Mouse (Mus musculus): Measurements from ENCODE around the gene Igsf21. TPM values are rescaled to one million over a fixed set of nuclear protein-coding genes. Genes with fewer than 3 reads are reported as not detected.
A peak's percentile ranks its signal among the peaks of the same experiment; 100 is the strongest.

Gene Igsf21
- polyA plus RNA-seq, 1 experiment from 2014 or later = 1.2 TPM

DNA sequence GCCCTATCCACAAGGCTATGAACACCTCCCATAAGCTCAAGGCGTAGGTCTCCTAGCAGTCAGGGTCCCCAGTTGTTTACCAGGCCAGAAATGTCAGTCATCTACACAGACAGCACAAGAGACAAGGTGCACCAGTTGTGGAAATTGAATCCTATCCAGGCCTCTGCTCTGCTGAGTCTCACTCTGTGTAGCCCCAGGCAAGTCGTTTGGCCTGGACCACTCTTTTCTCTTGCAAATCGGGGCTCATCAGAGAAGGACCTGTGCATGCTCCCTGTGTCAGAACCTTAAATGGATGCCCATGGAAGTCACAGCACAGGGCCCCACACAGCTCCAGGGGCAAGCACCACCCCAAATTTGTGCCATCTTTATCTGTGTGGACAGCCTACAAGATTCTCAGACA, 154.9 kb downstream of the Igsf21 start:
- no peak overlapping the region for H3K4me2 ChIP-seq (replicated peaks)
- no peaks in the 10 kb centered on the region for H3K4me1 ChIP-seq
- no peak overlapping the region for H3K27ac ChIP-seq (replicated peaks)
- WGBS = 36% methylated on average over 3 of the region's 3 CpGs
- no peak overlapping the region for H3K9ac ChIP-seq
- H3K4me3 ChIP-seq (replicated peaks) = no peak overlapping the region
- H3K36me3 ChIP-seq = no peaks in the 10 kb centered on the region
- H3K9me3 ChIP-seq (replicated peaks) = no peaks in the 10 kb centered on the region
- no peaks in the 10 kb centered on the region for H3K27me3 ChIP-seq
- ATAC-seq (ENCODE audit: insufficient number of reproducible peaks, low FRiP score, low TSS enrichment, low read depth) = no peak

DNA sequence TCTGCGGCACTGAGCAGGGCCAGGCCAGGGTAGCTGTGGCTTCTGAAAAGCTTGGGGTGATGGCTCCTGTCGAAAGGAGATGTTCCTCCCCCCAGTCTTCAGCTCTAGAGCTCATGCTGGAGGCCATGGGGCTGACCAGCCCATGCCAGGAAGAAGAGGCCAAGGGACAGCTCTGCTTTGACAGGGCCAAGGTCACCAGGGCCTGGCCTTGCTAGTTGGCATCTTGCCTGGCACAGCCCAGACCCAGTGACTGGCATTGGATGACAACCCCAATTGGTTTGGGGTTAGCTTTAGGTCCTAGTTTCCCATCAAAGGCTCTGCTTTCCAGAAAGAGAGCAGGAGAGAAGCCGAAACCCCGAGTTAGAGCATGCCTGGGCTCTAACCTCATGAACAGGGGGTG, 156.9 kb downstream of the Igsf21 start:
- H3K4me2 ChIP-seq (replicated peaks) = no peak overlapping the region
- no peaks in the 10 kb centered on the region for H3K36me3 ChIP-seq
- no peak overlapping the region for H3K9ac ChIP-seq
- H3K27ac ChIP-seq (replicated peaks) = no peak overlapping the region
- H3K4me3 ChIP-seq (replicated peaks) = no peak overlapping the region
- WGBS = 86% methylated on average over 4 of the region's 4 CpGs
- H3K27me3 ChIP-seq = no peaks in the 10 kb centered on the region
- H3K4me1 ChIP-seq = no peaks in the 10 kb centered on the region
- no peaks in the 10 kb centered on the region for H3K9me3 ChIP-seq (replicated peaks)
- ATAC-seq (ENCODE audit: insufficient number of reproducible peaks, low FRiP score, low TSS enrichment, low read depth) = no peak

DNA sequence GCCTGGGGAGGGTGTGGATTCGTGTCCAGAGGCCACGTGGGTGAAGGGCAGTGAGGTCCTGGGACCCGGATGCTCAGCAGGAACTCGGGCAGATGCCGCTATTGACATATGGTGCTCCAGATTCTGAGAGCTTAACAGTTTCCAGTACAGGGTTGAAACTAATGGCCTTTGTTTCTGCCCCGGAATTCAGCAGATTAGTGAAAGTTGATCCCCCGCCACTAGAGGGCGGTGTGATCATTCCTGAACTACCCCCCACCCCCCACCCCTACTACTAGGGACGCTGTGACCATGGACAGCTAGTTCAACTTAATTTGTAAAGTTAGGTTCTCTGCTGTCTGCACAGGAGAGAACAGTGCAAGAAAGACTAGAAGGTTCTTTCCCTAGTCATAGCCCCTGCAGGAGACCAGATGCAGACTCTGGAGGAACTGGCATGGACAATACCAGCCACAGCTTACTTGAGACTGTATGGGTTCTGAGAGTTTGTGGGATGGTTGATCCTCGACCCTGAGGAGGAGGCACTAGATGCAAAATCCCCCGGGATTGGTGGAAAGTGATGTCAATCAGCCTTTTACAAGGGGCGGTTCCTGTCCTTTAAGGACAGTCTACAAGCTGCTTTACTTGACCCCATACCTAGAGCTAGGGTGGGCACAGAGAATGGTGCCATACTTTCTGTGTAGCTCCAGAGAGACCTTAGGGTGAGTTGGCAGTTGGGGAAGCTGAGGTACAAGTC, 157.7 kb downstream of the Igsf21 start:
- no peak overlapping the region for H3K9ac ChIP-seq
- H3K36me3 ChIP-seq = no peaks in the 10 kb centered on the region
- WGBS = 80% methylated on average over 12 of the region's 12 CpGs
- H3K27me3 ChIP-seq = no peaks in the 10 kb centered on the region
- H3K4me2 ChIP-seq (replicated peaks) = no peak overlapping the region
- no peaks in the 10 kb centered on the region for H3K4me1 ChIP-seq
- no peak for ATAC-seq (ENCODE audit: insufficient number of reproducible peaks, low FRiP score, low TSS enrichment, low read depth)
- no peak overlapping the region for H3K4me3 ChIP-seq (replicated peaks)
- no peaks in the 10 kb centered on the region for H3K9me3 ChIP-seq (replicated peaks)
- no peak overlapping the region for H3K27ac ChIP-seq (replicated peaks)

DNA sequence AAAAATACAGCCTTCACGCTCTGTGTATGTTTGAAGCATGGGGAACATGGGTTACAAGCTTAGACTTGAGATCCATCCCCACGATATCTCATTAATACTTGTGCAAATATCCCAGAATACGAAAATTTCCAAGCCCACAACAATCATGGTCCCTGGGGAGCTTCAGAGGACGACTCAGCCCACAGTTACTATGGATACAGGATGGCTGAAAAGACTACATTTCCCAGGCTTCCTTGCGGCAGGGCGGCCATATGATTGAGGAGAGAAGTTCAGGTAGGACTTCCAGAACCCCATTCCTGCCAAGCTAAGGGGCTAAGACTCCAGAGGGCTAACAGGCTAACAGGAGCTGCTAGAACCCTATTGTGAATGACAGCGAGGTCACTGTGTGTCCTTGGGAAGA, 160.4 kb downstream of the Igsf21 start:
- H3K4me1 ChIP-seq = no peaks in the 10 kb centered on the region
- no peaks in the 10 kb centered on the region for H3K36me3 ChIP-seq
- no peak overlapping the region for H3K27ac ChIP-seq (replicated peaks)
- no peak overlapping the region for H3K9ac ChIP-seq
- H3K4me3 ChIP-seq (replicated peaks) = no peak overlapping the region
- H3K4me2 ChIP-seq (replicated peaks) = no peak overlapping the region
- H3K27me3 ChIP-seq = no peaks in the 10 kb centered on the region
- H3K9me3 ChIP-seq (replicated peaks) = no peaks in the 10 kb centered on the region
- 57% methylated on average over 7 of the region's 7 CpGs for WGBS
- no peak for ATAC-seq (ENCODE audit: insufficient number of reproducible peaks, low FRiP score, low TSS enrichment, low read depth)

DNA sequence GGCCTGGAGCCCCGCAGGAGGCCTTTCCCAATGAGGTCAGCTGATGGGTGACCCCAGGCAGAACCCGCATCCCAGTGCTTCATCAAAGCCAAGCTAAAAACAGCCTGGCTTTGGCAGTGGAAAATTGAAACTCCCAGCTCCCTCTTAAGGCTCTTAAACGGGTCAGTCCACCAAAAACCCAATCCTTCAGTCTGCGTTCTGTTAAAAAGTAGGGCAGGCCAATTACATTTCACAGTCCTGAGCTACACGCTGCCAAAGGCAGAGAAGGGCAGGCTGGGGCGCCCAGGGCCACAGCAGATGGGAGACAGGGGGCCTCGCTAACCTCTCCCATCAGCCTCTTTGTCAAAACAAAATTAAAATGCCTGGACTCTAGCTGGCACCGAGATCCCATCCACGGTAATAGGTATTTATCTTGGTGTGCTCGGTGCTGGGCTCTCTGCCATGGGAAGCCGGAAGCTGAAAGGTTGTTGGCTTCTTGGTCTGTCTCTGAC, 162.0 kb downstream of the Igsf21 start:
- peak; percentile 66; the same call in 1 of the 2 replicates for ATAC-seq (ENCODE audit: insufficient number of reproducible peaks, low FRiP score, low TSS enrichment, low read depth)
- 32% methylated on average over 11 of the region's 11 CpGs for WGBS
- Histone ChIP-seq H3K27ac (replicated peaks) (peak overlapping the region; percentile 4; the same call in 1 of the 2 replicates), H3K4me3 (replicated peaks) (no peak overlapping the region), H3K27me3 (no peaks in the 10 kb centered on the region), H3K4me2 (replicated peaks) (no peak overlapping the region), H3K9ac (no peak overlapping the region), H3K9me3 (replicated peaks) (no peaks in the 10 kb centered on the region), H3K36me3 (no peaks in the 10 kb centered on the region), H3K4me1 (no peaks in the 10 kb centered on the region)

DNA sequence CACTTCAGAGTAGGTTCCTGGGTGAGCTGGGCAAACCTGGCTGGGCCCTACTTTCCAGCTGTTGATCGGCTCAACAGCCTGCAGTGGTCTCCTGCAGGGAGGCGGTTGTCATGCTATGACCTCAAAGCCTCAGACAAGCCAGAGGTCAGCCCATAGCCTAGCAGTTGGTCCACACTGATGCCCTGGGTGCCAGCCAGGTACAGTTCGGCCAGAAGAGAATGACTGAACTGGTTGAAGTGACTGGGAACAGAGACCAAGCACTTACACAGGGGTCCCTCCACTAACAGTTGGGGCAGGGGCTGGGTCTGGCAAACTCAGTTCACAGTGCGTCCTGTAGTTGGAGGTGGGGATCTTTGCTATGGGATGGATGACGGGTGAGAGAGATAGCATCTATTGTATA, 162.5 kb downstream of the Igsf21 start:
- 0 out of 2 replicates have a peak overlapping the region, but pooled peaks have one; percentile 4 for H3K27ac ChIP-seq (replicated peaks)
- no peak overlapping the region for H3K4me2 ChIP-seq (replicated peaks)
- no peak for ATAC-seq (ENCODE audit: insufficient number of reproducible peaks, low FRiP score, low TSS enrichment, low read depth)
- no peaks in the 10 kb centered on the region for H3K9me3 ChIP-seq (replicated peaks)
- H3K4me1 ChIP-seq = no peaks in the 10 kb centered on the region
- H3K36me3 ChIP-seq = no peaks in the 10 kb centered on the region
- no peak overlapping the region for H3K9ac ChIP-seq
- 72% methylated on average over 5 of the region's 5 CpGs for WGBS
- H3K27me3 ChIP-seq = no peaks in the 10 kb centered on the region
- H3K4me3 ChIP-seq (replicated peaks) = no peak overlapping the region

DNA sequence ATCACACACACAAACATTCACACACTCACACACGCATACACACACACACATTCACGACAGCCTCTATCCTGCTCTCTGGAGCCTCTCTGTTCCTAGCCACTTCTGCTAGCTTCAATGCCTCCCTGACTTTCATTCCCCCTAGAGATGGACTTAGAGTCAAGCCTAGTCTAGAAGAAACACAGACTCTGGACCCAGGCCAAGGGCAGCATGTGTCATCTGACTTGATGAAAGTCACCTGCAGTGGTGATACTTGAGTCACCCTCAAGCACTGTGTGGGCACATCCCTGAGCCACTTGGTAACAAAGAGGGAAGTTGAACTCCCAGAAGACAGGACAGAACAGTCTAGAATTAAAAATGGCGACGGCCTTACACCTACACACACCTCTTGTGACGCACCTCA, 168.2 kb downstream of the Igsf21 start:
- no peaks in the 10 kb centered on the region for H3K36me3 ChIP-seq
- peaks cover 8% of the 10 kb centered on the region; the same call in 1 of the 2 replicates for H3K4me1 ChIP-seq
- WGBS = 77% methylated on average over 5 of the region's 5 CpGs
- no peak overlapping the region for H3K4me2 ChIP-seq (replicated peaks)
- no peaks in the 10 kb centered on the region for H3K27me3 ChIP-seq
- H3K4me3 ChIP-seq (replicated peaks) = no peak overlapping the region
- no peak for ATAC-seq (ENCODE audit: insufficient number of reproducible peaks, low FRiP score, low TSS enrichment, low read depth)
- no peak overlapping the region for H3K27ac ChIP-seq (replicated peaks)
- H3K9me3 ChIP-seq (replicated peaks) = no peaks in the 10 kb centered on the region
- H3K9ac ChIP-seq = no peak overlapping the region

DNA sequence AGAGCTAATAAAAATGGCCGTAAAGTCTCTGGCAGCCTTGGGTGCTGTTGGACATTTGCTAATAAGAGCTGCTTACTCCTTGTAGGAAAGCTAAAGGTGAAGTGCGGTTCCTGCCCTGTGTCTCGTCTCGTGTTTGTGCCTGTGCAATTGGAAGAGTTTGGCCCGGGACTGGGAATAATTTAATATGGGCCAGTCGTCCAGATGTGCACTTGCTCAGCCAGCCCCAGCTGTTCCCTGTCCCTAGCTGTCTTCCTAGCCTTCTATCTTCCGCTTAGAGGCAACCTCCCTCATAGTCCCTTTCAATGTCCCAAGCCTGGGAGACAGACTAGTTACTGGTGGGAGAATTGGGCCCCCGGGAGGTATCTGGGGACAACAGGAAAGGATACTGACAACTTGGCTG, 169.0 kb downstream of the Igsf21 start:
- peaks cover 8% of the 10 kb centered on the region; the same call in 1 of the 2 replicates for H3K4me1 ChIP-seq
- H3K36me3 ChIP-seq = no peaks in the 10 kb centered on the region
- no peaks in the 10 kb centered on the region for H3K27me3 ChIP-seq
- H3K9me3 ChIP-seq (replicated peaks) = no peaks in the 10 kb centered on the region
- no peak overlapping the region for H3K9ac ChIP-seq
- no peak for ATAC-seq (ENCODE audit: insufficient number of reproducible peaks, low FRiP score, low TSS enrichment, low read depth)
- no peak overlapping the region for H3K4me3 ChIP-seq (replicated peaks)
- H3K27ac ChIP-seq (replicated peaks) = no peak overlapping the region
- H3K4me2 ChIP-seq (replicated peaks) = no peak overlapping the region
- WGBS = 51% methylated on average over 8 of the region's 8 CpGs

DNA sequence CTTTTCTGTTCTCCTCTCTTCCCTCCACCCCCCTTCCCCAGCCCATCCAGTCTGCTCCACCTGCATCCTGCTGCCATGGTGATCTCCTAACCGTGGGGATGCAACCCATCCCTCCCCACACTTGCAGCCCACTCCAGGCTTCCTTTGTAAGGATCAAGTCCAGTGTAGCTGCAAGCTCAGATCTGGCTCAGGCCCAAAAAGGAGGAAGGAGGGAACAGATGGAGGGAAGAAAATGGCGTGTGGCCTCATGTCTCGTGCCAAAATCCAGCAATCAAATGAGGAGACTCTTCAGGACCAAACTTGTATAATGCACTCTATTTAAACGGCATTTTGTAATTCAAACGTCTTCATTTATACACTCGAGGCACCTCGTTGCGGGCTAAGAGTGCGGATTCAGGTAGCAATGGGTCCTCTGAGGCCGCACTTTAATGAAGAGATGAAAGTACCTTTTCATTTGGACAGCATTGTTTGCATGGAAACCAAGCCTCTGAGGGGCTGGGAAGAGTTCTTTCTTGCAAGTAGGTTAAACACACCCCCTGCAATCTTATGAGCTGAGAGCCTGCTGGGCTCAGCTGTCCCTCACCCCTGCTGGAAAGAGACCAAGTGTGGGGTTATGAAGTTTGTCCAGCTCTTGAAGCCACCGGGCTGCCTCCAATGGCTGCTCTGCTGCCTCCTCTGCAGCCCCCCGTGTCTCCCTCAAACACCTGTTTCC, 169.6 kb downstream of the Igsf21 start:
- ATAC-seq (ENCODE audit: insufficient number of reproducible peaks, low FRiP score, low TSS enrichment, low read depth) = no peak

DNA sequence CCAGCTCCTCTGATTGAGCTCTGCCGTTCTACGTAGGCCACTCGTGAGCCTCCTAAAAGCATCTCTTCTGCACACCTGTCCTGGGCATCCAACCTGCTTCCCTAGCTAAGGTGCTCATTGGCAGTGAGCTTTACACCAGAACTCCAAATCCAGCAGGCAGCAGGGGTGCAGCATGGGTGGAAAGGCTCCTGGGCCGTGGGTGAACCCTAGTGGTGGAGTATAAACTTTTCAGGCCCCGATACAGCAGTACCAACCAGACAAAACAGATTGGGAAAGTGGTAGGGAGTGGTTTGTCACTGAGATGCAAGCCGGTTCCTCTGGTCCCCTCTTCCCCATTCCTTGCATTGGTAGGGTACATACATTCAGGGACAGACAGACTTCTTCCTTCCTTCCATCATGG, 170.2 kb downstream of the Igsf21 start:
- Histone ChIP-seq H3K27me3 (peaks cover 4% of the 10 kb centered on the region; the same call in 1 of the 2 replicates), H3K27ac (replicated peaks) (no peak overlapping the region), H3K4me1 (peaks cover 8% of the 10 kb centered on the region; the same call in 1 of the 2 replicates), H3K9me3 (replicated peaks) (no peaks in the 10 kb centered on the region), H3K4me2 (replicated peaks) (no peak overlapping the region), H3K36me3 (no peaks in the 10 kb centered on the region), H3K9ac (no peak overlapping the region), H3K4me3 (replicated peaks) (no peak overlapping the region)
- WGBS = 61% methylated on average over 6 of the region's 6 CpGs
- ATAC-seq (ENCODE audit: insufficient number of reproducible peaks, low FRiP score, low TSS enrichment, low read depth) = no peak

More for the DNA sequence above, 169.6 kb downstream of the Igsf21 start:
- Histone ChIP-seq H3K27ac (replicated peaks) (no peak overlapping the region), H3K27me3 (peaks cover 2% of the 10 kb centered on the region; the same call in 1 of the 2 replicates), H3K36me3 (no peaks in the 10 kb centered on the region), H3K4me3 (replicated peaks) (no peak overlapping the region), H3K4me2 (replicated peaks) (no peak overlapping the region), H3K4me1 (peaks cover 8% of the 10 kb centered on the region; the same call in 1 of the 2 replicates), H3K9ac (no peak overlapping the region), H3K9me3 (replicated peaks) (no peaks in the 10 kb centered on the region)
- WGBS = 57% methylated on average over 12 of the region's 12 CpGs

DNA sequence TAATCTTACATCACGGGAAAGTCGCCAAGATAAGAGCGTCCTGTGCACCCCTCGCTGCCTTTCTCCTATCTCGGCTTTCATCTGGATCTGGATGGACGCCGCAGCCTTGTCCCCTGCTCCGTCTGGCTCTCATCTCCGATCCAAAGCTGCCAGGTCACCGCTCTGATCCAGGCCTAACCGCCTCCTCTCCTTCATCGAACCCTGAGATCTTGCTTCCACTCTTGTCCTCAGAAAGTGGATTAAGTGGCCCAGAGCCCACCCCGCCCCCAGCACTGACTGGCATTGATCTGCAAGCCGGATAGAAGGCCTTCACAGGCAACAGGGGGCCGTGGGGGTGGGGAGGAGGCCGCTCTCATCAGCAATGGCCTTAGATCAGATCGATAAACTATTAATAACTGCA, 175.5 kb downstream of the Igsf21 start:
- WGBS = 29% methylated on average over 17 of the region's 17 CpGs
- no peak for ATAC-seq (ENCODE audit: insufficient number of reproducible peaks, low FRiP score, low TSS enrichment, low read depth)
- Histone ChIP-seq H3K4me2 (replicated peaks) (no peak overlapping the region), H3K9me3 (replicated peaks) (no peaks in the 10 kb centered on the region), H3K4me1 (0 out of 2 replicates have a peak, but pooled peaks cover 5% of the 10 kb centered on the region), H3K27ac (replicated peaks) (no peak overlapping the region), H3K36me3 (no peaks in the 10 kb centered on the region), H3K9ac (no peak overlapping the region), H3K27me3 (peaks cover 4% of the 10 kb centered on the region; the same call in 1 of the 2 replicates), H3K4me3 (replicated peaks) (no peak overlapping the region)

All from embryonic facial prominence, embryonic 15.5 days (tissue).